Mouse (Mus musculus): Measurements from ENCODE around the gene Uchl5. TPM values are rescaled to one million over a fixed set of nuclear protein-coding genes. Genes with fewer than 3 reads are reported as not detected.

Gene Uchl5
- 46.4 and 52.7 TPM in 2 replicates for polyA plus RNA-seq (2014; fragmentation: Nextera tagmentation; extraction: Ambion mirVana)

- H3K27me3 ChIP-seq (ENCODE audit: control insufficient read depth, insufficient read depth, low read length): no peaks in the 10 kb centered on the region
- H3K4me2 ChIP-seq (replicated peaks): peak within 1 kb of the TSS; percentile 82
- peaks cover 36% of the 10 kb centered on the region for H3K4me1 ChIP-seq (replicated peaks; ENCODE audit: control insufficient read depth, insufficient read depth, low read length)
- H3K9me3 ChIP-seq (ENCODE audit: control insufficient read depth, low read length): no peaks in the 10 kb centered on the region
- no peaks in the 10 kb centered on the region; the same call in 1 of the 2 replicates for H3K36me3 ChIP-seq (replicated peaks; ENCODE audit: control insufficient read depth, insufficient read depth)
- under 1% methylated on average over 79 of the region's 84 CpGs for whole genome bisulfite sequencing
- peak within 1 kb of the TSS; percentile 83 for H3K9ac ChIP-seq
- peak; percentile 95 for ATAC-seq (ENCODE audit: low FRiP score)
- peak; percentile 99 for DNase-seq (ENCODE audit: low spot score)
- H3K4me3 ChIP-seq (replicated peaks; ENCODE audit: low read length): peak within 1 kb of the TSS; percentile 80
- peak within 1 kb of the TSS; percentile 77 for H3K27ac ChIP-seq
Measured at GRCm38 (mm10) chr1:143776446-143777411, at the start of gene Uchl5, which contains the start of gene Trove2. Gene Uchl5 (plus strand): TSS chr1:143777272. Gene Trove2 (minus strand): TSS chr1:143777068.

GRCm38 (mm10) chr1:143727701-143728445, 49.2 kb upstream of the Uchl5 start:
- H3K27me3 ChIP-seq (ENCODE audit: control insufficient read depth, insufficient read depth, low read length): no peaks in the 10 kb centered on the region
- 87% methylated on average over 9 of the region's 9 CpGs for WGBS
- H3K4me2 ChIP-seq (replicated peaks): no peak overlapping the region
- H3K9ac ChIP-seq: no peak overlapping the region
- DNase-seq (ENCODE audit: low spot score) (no peak), ATAC-seq (ENCODE audit: low FRiP score) (no peak)
- no peak overlapping the region for H3K27ac ChIP-seq
- no peaks in the 10 kb centered on the region for H3K36me3 ChIP-seq (replicated peaks; ENCODE audit: control insufficient read depth, insufficient read depth)
- no peaks in the 10 kb centered on the region for H3K4me1 ChIP-seq (replicated peaks; ENCODE audit: control insufficient read depth, insufficient read depth, low read length)
- no peak overlapping the region for H3K4me3 ChIP-seq (replicated peaks; ENCODE audit: low read length)
- H3K9me3 ChIP-seq (ENCODE audit: control insufficient read depth, low read length): no peaks in the 10 kb centered on the region

GRCm38 (mm10) chr1:143730899-143731298, 46.2 kb upstream of the Uchl5 start:
- H3K4me2 ChIP-seq (replicated peaks): no peak overlapping the region
- no peaks in the 10 kb centered on the region for H3K9me3 ChIP-seq (ENCODE audit: control insufficient read depth, low read length)
- H3K4me3 ChIP-seq (replicated peaks; ENCODE audit: low read length): no peak overlapping the region
- no peak for ATAC-seq (ENCODE audit: low FRiP score)
- WGBS: 91% methylated on average over 2 of the region's 2 CpGs
- H3K27me3 ChIP-seq (ENCODE audit: control insufficient read depth, insufficient read depth, low read length): no peaks in the 10 kb centered on the region
- no peaks in the 10 kb centered on the region for H3K4me1 ChIP-seq (replicated peaks; ENCODE audit: control insufficient read depth, insufficient read depth, low read length)
- no peak for DNase-seq (ENCODE audit: low spot score)
- no peak overlapping the region for H3K27ac ChIP-seq
- H3K9ac ChIP-seq: no peak overlapping the region
- H3K36me3 ChIP-seq (replicated peaks; ENCODE audit: control insufficient read depth, insufficient read depth): no peaks in the 10 kb centered on the region

GRCm38 (mm10) chr1:143731691-143732090, 45.4 kb upstream of the Uchl5 start:
- WGBS: 34% methylated on average over 4 of the region's 4 CpGs

GRCm38 (mm10) chr1:143733914-143734410, 43.1 kb upstream of the Uchl5 start:
- Histone ChIP-seq H3K27me3 (ENCODE audit: control insufficient read depth, insufficient read depth, low read length) (no peaks in the 10 kb centered on the region), H3K4me3 (replicated peaks; ENCODE audit: low read length) (no peak overlapping the region), H3K4me1 (replicated peaks; ENCODE audit: control insufficient read depth, insufficient read depth, low read length) (0 out of 2 replicates have a peak, but pooled peaks cover 2% of the 10 kb centered on the region), H3K27ac (no peak overlapping the region), H3K9me3 (ENCODE audit: control insufficient read depth, low read length) (no peaks in the 10 kb centered on the region), H3K4me2 (replicated peaks) (no peak overlapping the region), H3K36me3 (replicated peaks; ENCODE audit: control insufficient read depth, insufficient read depth) (no peaks in the 10 kb centered on the region), H3K9ac (no peak overlapping the region)
- DNase-seq (ENCODE audit: low spot score): no peak
- 76% methylated on average over 5 of the region's 5 CpGs for WGBS
- ATAC-seq (ENCODE audit: low FRiP score): no peak

More at GRCm38 (mm10) chr1:143731691-143732090, 45.4 kb upstream of the Uchl5 start:
- H3K9ac ChIP-seq: no peak overlapping the region
- DNase-seq (ENCODE audit: low spot score): no peak
- H3K9me3 ChIP-seq (ENCODE audit: control insufficient read depth, low read length): no peaks in the 10 kb centered on the region
- no peak overlapping the region for H3K27ac ChIP-seq
- no peaks in the 10 kb centered on the region for H3K36me3 ChIP-seq (replicated peaks; ENCODE audit: control insufficient read depth, insufficient read depth)
- no peak for ATAC-seq (ENCODE audit: low FRiP score)
- H3K4me2 ChIP-seq (replicated peaks): no peak overlapping the region
- H3K27me3 ChIP-seq (ENCODE audit: control insufficient read depth, insufficient read depth, low read length): no peaks in the 10 kb centered on the region
- no peaks in the 10 kb centered on the region for H3K4me1 ChIP-seq (replicated peaks; ENCODE audit: control insufficient read depth, insufficient read depth, low read length)
- H3K4me3 ChIP-seq (replicated peaks; ENCODE audit: low read length): no peak overlapping the region

- Histone ChIP-seq H3K27me3 (ENCODE audit: control insufficient read depth, insufficient read depth, low read length) (no peaks in the 10 kb centered on the region), H3K9ac (peak overlapping the region; percentile 71), H3K36me3 (replicated peaks; ENCODE audit: control insufficient read depth, insufficient read depth) (peaks cover 16% of the 10 kb centered on the region), H3K27ac (peak overlapping the region; percentile 82), H3K4me2 (replicated peaks) (peak overlapping the region; percentile 83), H3K4me3 (replicated peaks; ENCODE audit: low read length) (peak overlapping the region; percentile 53), H3K9me3 (ENCODE audit: control insufficient read depth, low read length) (no peaks in the 10 kb centered on the region), H3K4me1 (replicated peaks; ENCODE audit: control insufficient read depth, insufficient read depth, low read length) (peaks cover 12% of the 10 kb centered on the region; the same call in 1 of the 2 replicates)
- DNase-seq (ENCODE audit: low spot score) (peak; percentile 47), ATAC-seq (ENCODE audit: low FRiP score) (peak; percentile 39; the same call in 1 of the 2 replicates)
- 22% methylated on average over 11 of the region's 11 CpGs for WGBS
Measured at GRCm38 (mm10) chr1:143738811-143739210, 38.3 kb upstream of the Uchl5 start.

- peaks cover 23% of the 10 kb centered on the region for H3K36me3 ChIP-seq (replicated peaks; ENCODE audit: control insufficient read depth, insufficient read depth)
- peak overlapping the region; percentile 71 for H3K9ac ChIP-seq
- WGBS: under 1% methylated on average over 66 of the region's 71 CpGs
- H3K4me3 ChIP-seq (replicated peaks; ENCODE audit: low read length): peak overlapping the region; percentile 53
- H3K27me3 ChIP-seq (ENCODE audit: control insufficient read depth, insufficient read depth, low read length): no peaks in the 10 kb centered on the region
- no peaks in the 10 kb centered on the region for H3K9me3 ChIP-seq (ENCODE audit: control insufficient read depth, low read length)
- peak; percentile 92 for DNase-seq (ENCODE audit: low spot score)
- H3K4me1 ChIP-seq (replicated peaks; ENCODE audit: control insufficient read depth, insufficient read depth, low read length): peaks cover 12% of the 10 kb centered on the region; the same call in 1 of the 2 replicates
- peak overlapping the region; percentile 83 for H3K4me2 ChIP-seq (replicated peaks)
- peak; percentile 94 for ATAC-seq (ENCODE audit: low FRiP score)
- H3K27ac ChIP-seq: peak overlapping the region; percentile 82
Measured at GRCm38 (mm10) chr1:143739361-143740350, 37.4 kb upstream of the Uchl5 start.

- DNase-seq (ENCODE audit: low spot score) (no peak), ATAC-seq (ENCODE audit: low FRiP score) (no peak)
- peaks cover 12% of the 10 kb centered on the region; the same call in 1 of the 2 replicates for H3K4me1 ChIP-seq (replicated peaks; ENCODE audit: control insufficient read depth, insufficient read depth, low read length)
- no peak overlapping the region for H3K27ac ChIP-seq
- H3K36me3 ChIP-seq (replicated peaks; ENCODE audit: control insufficient read depth, insufficient read depth): peaks cover 32% of the 10 kb centered on the region
- H3K4me2 ChIP-seq (replicated peaks): peak overlapping the region; percentile 83
- no peaks in the 10 kb centered on the region for H3K9me3 ChIP-seq (ENCODE audit: control insufficient read depth, low read length)
- peak overlapping the region; percentile 53; the same call in 1 of the 2 replicates for H3K4me3 ChIP-seq (replicated peaks; ENCODE audit: low read length)
- no peaks in the 10 kb centered on the region for H3K27me3 ChIP-seq (ENCODE audit: control insufficient read depth, insufficient read depth, low read length)
- WGBS: 87% methylated on average over 10 of the region's 10 CpGs
- H3K9ac ChIP-seq: no peak overlapping the region
Measured at GRCm38 (mm10) chr1:143740581-143740980, 36.5 kb upstream of the Uchl5 start.

Measured in hindbrain, embryonic 14.5 days (tissue).